ENCODE assay signal across 27 mouse cellular contexts in the genomic region with DNA sequence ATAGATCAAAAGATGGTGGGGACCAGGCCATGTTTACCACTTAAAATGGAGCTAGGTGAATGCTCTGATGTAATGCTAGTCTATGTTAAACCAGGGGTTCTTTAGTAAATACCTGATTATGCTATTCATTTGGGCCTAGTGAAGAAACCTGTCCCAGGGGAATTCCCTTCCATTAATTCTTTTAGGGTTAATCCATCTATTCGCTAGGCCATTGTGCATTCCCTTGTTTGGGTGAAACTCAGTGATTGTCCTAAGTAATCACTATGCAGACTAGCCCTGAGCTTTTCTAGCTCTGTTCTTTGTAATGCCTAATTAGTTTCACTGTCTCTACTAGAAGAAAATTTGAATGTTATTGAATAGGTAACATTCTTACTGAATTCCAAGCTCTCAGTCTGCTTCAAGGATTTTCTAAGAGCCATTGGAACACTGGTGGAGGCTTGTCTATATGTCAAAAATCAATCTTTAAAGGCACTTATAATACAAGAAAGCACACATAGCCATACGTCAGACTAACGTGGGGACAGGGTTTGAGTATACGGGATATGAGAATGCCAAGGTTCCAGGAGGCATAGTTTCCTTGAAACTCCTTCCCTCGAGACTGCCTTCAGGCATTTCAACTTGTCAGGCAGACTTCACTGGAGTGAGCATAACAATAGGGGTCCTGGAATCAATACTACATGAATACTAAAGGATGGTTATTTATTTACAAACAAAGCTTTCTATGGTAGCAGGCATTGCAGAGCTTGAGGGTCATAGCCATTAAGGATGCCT.
A peak's percentile ranks its signal among the peaks of the same experiment; 100 is the strongest.
DNase-seq lines count a peak whose midpoint lies in the region; ATAC-seq and TF ChIP-seq lines count a peak whose summit lies in the region.
"Had no signal": no experiment of that assay in that cellular context is flagged by ENCODE, and none has a peak within 500 bp of the region (broad histone marks: within the 10 kb centered on the region; RNA-seq: fewer than 3 reads in every experiment).

No protein-coding gene starts in this region.

- no peak for TF ChIP-seq POLR2A in brain, embryonic 14.5 days (IDR thresholded peaks at IDR 0.05; ENCODE audit: borderline replicate concordance, extremely low read depth, insufficient read depth, insufficient read length, poor library complexity, severe bottlenecking)
- no peak for TF ChIP-seq POLR2A in lung, adult 2 months (IDR thresholded peaks at IDR 0.05; ENCODE audit: borderline replicate concordance, extremely low read depth, low read depth, low read length)

- H3K4me3 ChIP-seq in forebrain, embryonic 14.5 days (ENCODE audit: low read depth, low read length): no peak overlapping the region
- no peak overlapping the region for H3K4me3 ChIP-seq in forebrain, embryonic 15.5 days
- H3K4me3 ChIP-seq in lung, adult 2 months (replicated peaks; ENCODE audit: extremely low read depth, low read depth, low read length): no peak overlapping the region
- H3K4me3 ChIP-seq: embryonic facial prominence, embryonic 13.5 days; embryonic facial prominence, embryonic 15.5 days; erythroblast, embryonic 14.5 days; forebrain, embryonic 10.5 days; forebrain, embryonic 12.5 days had no signal

- no peak for ATAC-seq in forebrain, embryonic 14.5 days
- ATAC-seq in forebrain, embryonic 15.5 days (replicated peaks): no peak
- ATAC-seq: activated CD4-positive, CD25-positive, alpha-beta regulatory T cell, adult 4 months; CD4-positive, CD25-positive, alpha-beta regulatory T cell, adult 4 months; forebrain, embryonic 16.5 days; Patski had no signal

- no peaks in the 10 kb centered on the region for H3K36me3 ChIP-seq in forebrain, embryonic 14.5 days (ENCODE audit: control insufficient read depth, insufficient read depth, low read length)
- no peaks in the 10 kb centered on the region for H3K36me3 ChIP-seq in forebrain, embryonic 15.5 days
- H3K36me3 ChIP-seq: embryonic facial prominence, embryonic 13.5 days; embryonic facial prominence, embryonic 15.5 days; forebrain, embryonic 10.5 days; forebrain, embryonic 12.5 days; G1E had no signal

- H3K4me2 ChIP-seq in forebrain, embryonic 14.5 days (ENCODE audit: low read length): no peak overlapping the region
- H3K4me2 ChIP-seq in forebrain, embryonic 15.5 days (replicated peaks): no peak overlapping the region
- H3K4me2 ChIP-seq: embryonic facial prominence, embryonic 13.5 days; embryonic facial prominence, embryonic 15.5 days; forebrain, embryonic 12.5 days had no signal

- 32% methylated on average over 5 of the region's 5 CpGs for whole genome bisulfite sequencing in forebrain, embryonic 14.5 days
- 26% methylated on average over 5 of the region's 5 CpGs for WGBS in forebrain, embryonic 15.5 days
- 73% methylated on average over 5 of the region's 5 CpGs for WGBS in lung, adult 2 months

- no peak overlapping the region for H3K27ac ChIP-seq in forebrain, embryonic 14.5 days (ENCODE audit: low read depth, low read length)
- H3K27ac ChIP-seq in forebrain, embryonic 15.5 days (replicated peaks): no peak overlapping the region
- H3K27ac ChIP-seq: embryonic facial prominence, embryonic 13.5 days; embryonic facial prominence, embryonic 15.5 days; forebrain, embryonic 10.5 days; forebrain, embryonic 12.5 days had no signal

- H3K4me1 ChIP-seq in forebrain, embryonic 14.5 days (ENCODE audit: control insufficient read depth, insufficient read depth, low read length): no peaks in the 10 kb centered on the region
- no peaks in the 10 kb centered on the region for H3K4me1 ChIP-seq in forebrain, embryonic 15.5 days
- H3K4me1 ChIP-seq in lung, adult 2 months (ENCODE audit: control insufficient read depth, insufficient read depth, low read length): no peaks in the 10 kb centered on the region
- H3K4me1 ChIP-seq: embryonic facial prominence, embryonic 13.5 days; embryonic facial prominence, embryonic 15.5 days; forebrain, embryonic 10.5 days; forebrain, embryonic 12.5 days had no signal

- H3K9me3 ChIP-seq in forebrain, embryonic 14.5 days (replicated peaks; ENCODE audit: control insufficient read depth, low read length): no peaks in the 10 kb centered on the region
- H3K9me3 ChIP-seq in forebrain, embryonic 15.5 days: no peaks in the 10 kb centered on the region
- H3K9me3 ChIP-seq: embryonic facial prominence, embryonic 13.5 days; embryonic facial prominence, embryonic 15.5 days; forebrain, embryonic 10.5 days; forebrain, embryonic 12.5 days; G1E had no signal

- no peak for TF ChIP-seq CTCF in brain, embryonic 14.5 days (IDR thresholded peaks at IDR 0.05; ENCODE audit: borderline replicate concordance, extremely low read depth, insufficient read depth, insufficient read length)
- no peak for TF ChIP-seq CTCF in lung, adult 2 months (IDR thresholded peaks at IDR 0.05; ENCODE audit: insufficient read depth, low read length)

- H3K9ac ChIP-seq in forebrain, embryonic 14.5 days (ENCODE audit: low read length): no peak overlapping the region
- no peak overlapping the region for H3K9ac ChIP-seq in forebrain, embryonic 15.5 days (replicated peaks)
- H3K9ac ChIP-seq: embryonic facial prominence, embryonic 13.5 days; embryonic facial prominence, embryonic 15.5 days; forebrain, embryonic 12.5 days had no signal

- peak; percentile 0 for DNase-seq in forebrain, embryonic 14.5 days (ENCODE audit: low spot score)
- DNase-seq in ES-CJ7 (ENCODE audit: low read depth, low spot score) (peak; percentile 46), R1 (ENCODE audit: low read depth, low spot score) (peak; percentile 85)
- DNase-seq in brain, embryonic 14.5 days (ENCODE audit: low read depth): peak; percentile 8
- no peak for DNase-seq in embryo, embryonic 11 days
- DNase-seq in lung, adult 2 months: no peak
- DNase-seq: adrenal gland, adult 8-10 months; adrenal gland, postnatal 14 days; adrenal gland, postnatal 36 days; B cell, adult 2 months; cerebellum, adult 11-12 months; cerebellum, adult 2 months; cerebellum, adult 9-10 months; cerebellum, postnatal 10 days; cerebellum, postnatal 25 days had no signal

- no peaks in the 10 kb centered on the region for H3K27me3 ChIP-seq in forebrain, embryonic 14.5 days (replicated peaks; ENCODE audit: control insufficient read depth, insufficient read depth, low read length)
- no peaks in the 10 kb centered on the region for H3K27me3 ChIP-seq in forebrain, embryonic 15.5 days
- H3K27me3 ChIP-seq: CH12.LX; embryonic facial prominence, embryonic 13.5 days; embryonic facial prominence, embryonic 15.5 days; forebrain, embryonic 12.5 days had no signal

Comparison
In these comparisons a context has a peak if more than half of its experiments do, and no peak if none do; other contexts are left out.
1. DNase-seq: peak in forebrain, embryonic 14.5 days (single experiment), ES-CJ7 (single experiment), R1 (single experiment) and brain, embryonic 14.5 days (single experiment); none in embryo, embryonic 11 days (single experiment) and lung, adult 2 months (single experiment).